Mouse (Mus musculus): ENCODE measurements around the gene Naaladl2. TPM values are rescaled to one million over a fixed set of nuclear protein-coding genes. Genes with fewer than 3 reads are reported as not detected.
A peak's percentile ranks its signal among the peaks of the same experiment; 100 is the strongest.

The Naaladl2 gene
- total RNA-seq, 2 experiments from 2014 or later: 3.9 to 4.9 TPM

- DNase-seq: no peak
Observed at GRCm38 (mm10) chr3:24670500-24670899, 473.6 kb downstream of the Naaladl2 start.

GRCm38 (mm10) chr3:24668052-24668916 lies 475.8 kb downstream of the Naaladl2 start:
- DNase-seq: no peak

- no peak for DNase-seq
Observed at GRCm38 (mm10) chr3:24665408-24665807, 478.7 kb downstream of the Naaladl2 start.

- no peak for DNase-seq
Observed at GRCm38 (mm10) chr3:24663749-24664148, 480.3 kb downstream of the Naaladl2 start.

- peak; percentile 16 for DNase-seq
Observed at GRCm38 (mm10) chr3:24630032-24630431, 514.0 kb downstream of the Naaladl2 start.

- DNase-seq: no peak
Observed at GRCm38 (mm10) chr3:24605485-24605884, 538.6 kb downstream of the Naaladl2 start.

GRCm38 (mm10) chr3:24604791-24605320 lies 539.2 kb downstream of the Naaladl2 start:
- no peak for DNase-seq

- no peak for DNase-seq
Observed at GRCm38 (mm10) chr3:24595447-24595846, 548.6 kb downstream of the Naaladl2 start.

GRCm38 (mm10) chr3:24556617-24557016 lies 587.4 kb downstream of the Naaladl2 start:
- DNase-seq: no peak

- DNase-seq: no peak
Observed at GRCm38 (mm10) chr3:24553701-24554100, 590.4 kb downstream of the Naaladl2 start.

GRCm38 (mm10) chr3:24552631-24553030 lies 591.4 kb downstream of the Naaladl2 start:
- DNase-seq: no peak

GRCm38 (mm10) chr3:24533775-24534458 lies 610.1 kb downstream of the Naaladl2 start:
- no peak for DNase-seq

GRCm38 (mm10) chr3:24514918-24515317 lies 629.1 kb downstream of the Naaladl2 start:
- no peak for DNase-seq

- no peak for DNase-seq
Observed at GRCm38 (mm10) chr3:24486456-24487112, 657.5 kb downstream of the Naaladl2 start.

GRCm38 (mm10) chr3:24463941-24464340 lies 680.1 kb downstream of the Naaladl2 start:
- no peak for DNase-seq

- no peak for DNase-seq
Observed at GRCm38 (mm10) chr3:24440621-24441020, 703.4 kb downstream of the Naaladl2 start.

- DNase-seq: no peak
Observed at GRCm38 (mm10) chr3:24432761-24433160, 711.3 kb downstream of the Naaladl2 start.

GRCm38 (mm10) chr3:24391737-24392136 lies 752.3 kb downstream of the Naaladl2 start:
- no peak for DNase-seq

GRCm38 (mm10) chr3:24391311-24391710 lies 752.8 kb downstream of the Naaladl2 start:
- DNase-seq: no peak

- no peak for DNase-seq
Observed at GRCm38 (mm10) chr3:24355010-24355409, 789.1 kb downstream of the Naaladl2 start.

GRCm38 (mm10) chr3:24321489-24322405 lies 822.3 kb downstream of the Naaladl2 start:
- no peak for DNase-seq
